25 mouse cellular contexts compared by ENCODE assay signal in the genomic region with DNA sequence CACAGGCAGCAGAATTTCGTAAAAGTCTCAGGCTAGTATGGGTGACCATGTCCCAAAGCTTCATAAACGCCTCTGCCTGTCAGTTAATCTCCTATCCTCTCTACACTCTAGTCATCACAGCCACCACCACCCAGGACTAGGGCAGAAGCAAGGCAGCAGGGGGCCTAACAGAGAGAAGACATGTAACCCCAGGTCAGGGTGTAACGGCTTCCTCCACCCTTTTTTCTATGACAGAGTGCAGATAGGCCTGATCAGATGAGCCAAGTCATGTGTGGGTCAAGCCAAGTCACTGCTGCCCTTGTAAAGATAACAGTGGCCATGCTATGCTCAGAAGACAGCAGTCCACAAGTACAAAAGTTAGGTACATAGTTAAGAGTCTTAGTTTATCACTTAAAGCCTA.
DNase-seq lines count a peak whose midpoint lies in the region; ATAC-seq lines count a peak whose summit lies in the region.
"Had no signal": no experiment of that assay in that cellular context is flagged by ENCODE, and none has a peak within 500 bp of the region (broad histone marks: within the 10 kb centered on the region; RNA-seq: fewer than 3 reads in every experiment).

No protein-coding gene starts in this region.

- H3K36me3 ChIP-seq in liver, embryonic 15.5 days (replicated peaks): no peaks in the 10 kb centered on the region
- H3K36me3 ChIP-seq: embryonic facial prominence, embryonic 12.5 days; embryonic facial prominence, embryonic 15.5 days; forebrain, embryonic 12.5 days; forebrain, embryonic 15.5 days; heart, embryonic 12.5 days; heart, embryonic 15.5 days; hindbrain, embryonic 10.5 days; hindbrain, embryonic 13.5 days had no signal

- 0 out of 2 replicates have a peak, but pooled peaks have one; percentile 18 for ATAC-seq in common myeloid progenitor, adult 5-6 weeks (replicated peaks; ENCODE audit: low read depth, poor library complexity, severe bottlenecking)
- peak; percentile 63 for ATAC-seq in liver, embryonic 15.5 days (ENCODE audit: insufficient read depth)
- ATAC-seq in megakaryocyte-erythroid progenitor cell, adult 5-6 weeks (replicated peaks; ENCODE audit: low FRiP score, low TSS enrichment, poor library complexity, severe bottlenecking): peak; percentile 87
- ATAC-seq: CD4-positive, CD25-positive, alpha-beta regulatory T cell, adult 4 months; forebrain, embryonic 15.5 days; hindbrain, embryonic 16.5 days had no signal

- no peaks in the 10 kb centered on the region; the same call in 1 of the 2 replicates for H3K4me1 ChIP-seq in liver, embryonic 15.5 days (replicated peaks)
- H3K4me1 ChIP-seq: embryonic facial prominence, embryonic 12.5 days; forebrain, embryonic 15.5 days; hindbrain, embryonic 13.5 days had no signal

- no peak overlapping the region for H3K9ac ChIP-seq in liver, embryonic 15.5 days
- H3K9ac ChIP-seq: embryonic facial prominence, embryonic 12.5 days; embryonic facial prominence, embryonic 15.5 days; forebrain, embryonic 12.5 days; forebrain, embryonic 15.5 days; heart, embryonic 12.5 days; heart, embryonic 15.5 days; hindbrain, embryonic 13.5 days had no signal

- WGBS in liver, embryonic 15.5 days (ENCODE audit: insufficient replicate concordance): 31% methylated on average over 3 of the region's 3 CpGs

- DNase-seq in c-Kit-positive CD71-positive TER-119-negative erythroid progenitor cells, embryonic 14.5 days (ENCODE audit: low read depth): peak; percentile 9
- no peak for DNase-seq in right cerebral cortex, postnatal 4 days
- no peak for DNase-seq in spleen, adult 12 weeks (ENCODE audit: low spot score)
- DNase-seq: adrenal gland, adult 8-10 months; adrenal gland, postnatal 25 days; cerebellum, adult 18-20 months; cerebellum, adult 9-10 months; cerebellum, postnatal 14 days; gastrocnemius, postnatal 25 days; heart, adult 18-20 months; heart, postnatal 10 days; heart, postnatal 36 days had no signal

- no peaks in the 10 kb centered on the region for H3K27me3 ChIP-seq in liver, embryonic 15.5 days
- H3K27me3 ChIP-seq: embryonic facial prominence, embryonic 12.5 days; embryonic facial prominence, embryonic 15.5 days; forebrain, embryonic 12.5 days; forebrain, embryonic 15.5 days; heart, embryonic 12.5 days; heart, embryonic 15.5 days; hindbrain, embryonic 13.5 days had no signal

- no peak overlapping the region for H3K4me3 ChIP-seq in liver, embryonic 15.5 days (replicated peaks)
- H3K4me3 ChIP-seq: embryonic facial prominence, embryonic 12.5 days; embryonic facial prominence, embryonic 15.5 days; forebrain, embryonic 12.5 days; forebrain, embryonic 15.5 days; heart, embryonic 12.5 days; heart, embryonic 15.5 days; hindbrain, embryonic 10.5 days; hindbrain, embryonic 13.5 days had no signal

- no peaks in the 10 kb centered on the region for H3K9me3 ChIP-seq in liver, embryonic 15.5 days (replicated peaks)
- H3K9me3 ChIP-seq: embryonic facial prominence, embryonic 12.5 days; embryonic facial prominence, embryonic 15.5 days; forebrain, embryonic 12.5 days; forebrain, embryonic 15.5 days; heart, embryonic 12.5 days; heart, embryonic 15.5 days; hindbrain, embryonic 10.5 days; hindbrain, embryonic 13.5 days had no signal

- no peak overlapping the region for H3K27ac ChIP-seq in liver, embryonic 15.5 days (replicated peaks)
- H3K27ac ChIP-seq: embryonic facial prominence, embryonic 12.5 days; embryonic facial prominence, embryonic 15.5 days; forebrain, embryonic 12.5 days; forebrain, embryonic 15.5 days; heart, embryonic 15.5 days; hindbrain, embryonic 10.5 days; hindbrain, embryonic 13.5 days had no signal

- H3K4me2 ChIP-seq in liver, embryonic 15.5 days: no peak overlapping the region
- H3K4me2 ChIP-seq: embryonic facial prominence, embryonic 12.5 days; embryonic facial prominence, embryonic 15.5 days; forebrain, embryonic 12.5 days; forebrain, embryonic 15.5 days; heart, embryonic 12.5 days; heart, embryonic 15.5 days; hindbrain, embryonic 13.5 days had no signal

Comparison
In these comparisons a context has a peak if more than half of its experiments do, and no peak if none do; other contexts are left out.
1. ATAC-seq: peak in every context shown above with its lines; median percentile 87 in megakaryocyte-erythroid progenitor cell, adult 5-6 weeks; 63 in liver, embryonic 15.5 days; 18 in common myeloid progenitor, adult 5-6 weeks.